Mouse (Mus musculus) inflammation-experienced regulatory T-cells, adult 16 weeks (primary cell): ENCODE results near the gene Onecut3. TPM values are rescaled to one million over a fixed set of nuclear protein-coding genes. Genes with fewer than 3 reads are reported as not detected.

Experiments used
- polyA plus RNA-seq: library from polyadenylated mRNA; unstranded; fragments of 100-300 nt; shearing (Covaris generic); gene quantifications from one replicate; pipeline ENCODE4 v1.2.1, GENCODE M21; 2017

The Onecut3 gene
- polyA plus RNA-seq = not detected

GRCm38 (mm10) chr10:80494732-80495131 is at the start of gene Onecut3:
Gene Onecut3 (plus strand): TSS chr10:80494835.

GRCm38 (mm10) chr10:80538710-80539394 is 44.2 kb downstream of the Onecut3 start, which contains the start of gene Atp8b3:
Gene Atp8b3 (minus strand): TSS chr10:80539124.

GRCm38 (mm10) chr10:80561116-80561944 is 66.7 kb downstream of the Onecut3 start, which contains the start of gene Rexo1:
Gene Rexo1 (minus strand): TSS chr10:80561560.

Other genes starting within 250 kb of the Onecut3 start
- 305 TPM for gene Ndufs7, start 245.7 kb upstream of the Onecut3 start, polyA plus RNA-seq
- gene Gamt, start 233.8 kb upstream of the Onecut3 start, polyA plus RNA-seq = 1.6 TPM
- 53.8 TPM for gene Dazap1, start 233.3 kb upstream of the Onecut3 start, polyA plus RNA-seq
- gene Rps15, start 202.4 kb upstream of the Onecut3 start, polyA plus RNA-seq = 794 TPM
- 0.40 TPM for gene Apc2, start 198.9 kb upstream of the Onecut3 start, polyA plus RNA-seq
- gene 2310011J03Rik, start 174.3 kb upstream of the Onecut3 start, polyA plus RNA-seq = 87.1 TPM
- gene Pcsk4, start 165.3 kb upstream of the Onecut3 start, polyA plus RNA-seq = 26.3 TPM
- gene Reep6, start 164.9 kb upstream of the Onecut3 start, polyA plus RNA-seq = not detected
- not detected for gene Adamtsl5, start 146.4 kb upstream of the Onecut3 start, polyA plus RNA-seq
- not detected for gene Plk5, start 138.4 kb upstream of the Onecut3 start, polyA plus RNA-seq
- gene Mex3d, start 107.2 kb upstream of the Onecut3 start, polyA plus RNA-seq = 0.29 TPM
- gene Mbd3, start 95.3 kb upstream of the Onecut3 start, polyA plus RNA-seq = 34.4 TPM
- gene Uqcr11, start 88.0 kb upstream of the Onecut3 start, polyA plus RNA-seq = 258 TPM
- gene Tcf3, start 61.2 kb upstream of the Onecut3 start, polyA plus RNA-seq = 31.6 TPM
- gene Atp8b3, start 44.3 kb downstream of the Onecut3 start, polyA plus RNA-seq = not detected
- gene Rexo1, start 66.7 kb downstream of the Onecut3 start, polyA plus RNA-seq = 59.7 TPM
- 1.1 TPM for gene Klf16, start 82.5 kb downstream of the Onecut3 start, polyA plus RNA-seq
- 36.0 TPM for gene Abhd17a, start 95.5 kb downstream of the Onecut3 start, polyA plus RNA-seq
- gene Scamp4, start 108.0 kb downstream of the Onecut3 start, polyA plus RNA-seq = 136 TPM
- gene Adat3, start 108.0 kb downstream of the Onecut3 start, polyA plus RNA-seq = 6.4 TPM
- gene Gm49322, start 111.2 kb downstream of the Onecut3 start, polyA plus RNA-seq = 10.5 TPM
- gene Csnk1g2, start 128.0 kb downstream of the Onecut3 start, polyA plus RNA-seq = 9.8 TPM
- gene Btbd2, start 162.2 kb downstream of the Onecut3 start, polyA plus RNA-seq = 4.6 TPM
- 17.5 TPM for gene Mknk2, start 183.3 kb downstream of the Onecut3 start, polyA plus RNA-seq
- 426 TPM for gene Mob3a, start 207.1 kb downstream of the Onecut3 start, polyA plus RNA-seq
- 188 TPM for gene Izumo4, start 207.3 kb downstream of the Onecut3 start, polyA plus RNA-seq
- 52.0 TPM for gene Ap3d1, start 247.4 kb downstream of the Onecut3 start, polyA plus RNA-seq